Mouse (Mus musculus) forebrain, embryonic 13.5 days (tissue): Measurements from ENCODE around the gene Pms1. TPM values are rescaled to one million over a fixed set of nuclear protein-coding genes. Genes with fewer than 3 reads are reported as not detected.
"Not testable (repeated sequence)": the region's sequence is repeated elsewhere in the genome, so short reads cannot be mapped to it uniquely, and the experiment has no call there.

ENCODE experiments used
- ATAC-seq: fragments of 200-750 bp; cut with Nextera tagmentation; 2 replicates; pipeline ENCODE4 v1.8.0; 2017
- H3K27ac ChIP-seq: fragments of 300-500 bp; sonication (generic); 2 replicates; pipeline ENCODE4 v1.5.1; 2015; ENCODE audit warnings: inconsistent platforms, mild to moderate bottlenecking, moderate library complexity
- H3K27me3 ChIP-seq: fragments of 300-500 bp; sonication (generic); 2 replicates; pipeline ENCODE4 v1.6.1; 2015; ENCODE audit warnings: mild to moderate bottlenecking, inconsistent platforms
- H3K36me3 ChIP-seq: fragments of 300-500 bp; sonication (generic); 2 replicates; pipeline ENCODE4 v1.6.1; 2015; ENCODE audit warnings: mild to moderate bottlenecking, inconsistent platforms; ENCODE audit not compliant: poor library complexity, severe bottlenecking
- H3K4me1 ChIP-seq: fragments of 300-500 bp; sonication (generic); 2 replicates; pipeline ENCODE4 v1.6.1; 2015; ENCODE audit warnings: inconsistent platforms
- H3K4me2 ChIP-seq: fragments of 300-500 bp; sonication (generic); 2 replicates; pipeline ENCODE4 v1.6.1; 2015; ENCODE audit warnings: inconsistent platforms, mild to moderate bottlenecking, moderate library complexity
- H3K4me3 ChIP-seq: fragments of 300-500 bp; sonication (generic); 2 replicates; pipeline ENCODE4 v1.5.1; 2015; ENCODE audit warnings: mild to moderate bottlenecking, inconsistent platforms
- H3K9ac ChIP-seq: fragments of 300-500 bp; sonication (generic); 2 replicates; pipeline ENCODE4 v1.6.1; 2015; ENCODE audit warnings: mild to moderate bottlenecking, inconsistent platforms
- H3K9me3 ChIP-seq: fragments of 300-500 bp; sonication (generic); replicated peaks from 2 replicates; pipeline ENCODE4 v1.6.1; 2016; ENCODE audit warnings: inconsistent platforms
- WGBS: fragments of 180-500 bp; shearing (Covaris S2); methylation state at CpG from one replicate; pipeline ENCODE4 v1.1.7; 2015; 5-methylcytosine and 5-hydroxymethylcytosine counted together
- polyA plus RNA-seq: library from polyadenylated mRNA; unstranded; fragments of >200 nt; fragmentation: Nextera tagmentation; extraction: Ambion mirVana; gene quantifications from 2 replicates; pipeline ENCODE4 v1.2.1, GENCODE M21; 2015

The Pms1 gene
- polyA plus RNA-seq, 1 experiment from 2014 or later = 17.6 TPM

DNA sequence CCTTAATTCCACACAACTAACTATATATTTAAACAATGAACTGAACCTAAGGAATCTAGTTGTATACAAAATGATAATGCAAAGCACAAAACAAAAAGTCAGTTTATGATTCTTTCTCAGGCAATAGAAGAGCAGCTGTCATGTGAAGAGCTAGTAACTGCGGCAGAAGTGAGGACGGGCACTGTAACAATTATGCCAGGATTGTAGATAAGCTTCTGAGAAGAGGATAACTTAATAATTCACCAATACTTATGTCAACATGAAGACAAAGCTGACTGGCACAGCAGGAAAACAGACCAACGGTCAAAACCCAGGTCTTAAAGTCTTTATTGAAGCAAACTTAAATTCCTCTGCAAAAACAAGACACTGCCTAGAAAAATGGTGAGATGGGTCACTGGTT lies 5.6 kb downstream of the Pms1 start:
- Histone ChIP-seq H3K36me3 (no peaks in the 10 kb centered on the region), H3K4me1 (no peaks in the 10 kb centered on the region), H3K4me3 (no peak overlapping the region), H3K9me3 (no peaks in the 10 kb centered on the region), H3K27me3 (no peaks in the 10 kb centered on the region), H3K27ac (no peak overlapping the region), H3K4me2 (no peak overlapping the region), H3K9ac (no peak overlapping the region)
- 88% methylated on average over 3 of the region's 3 CpGs for WGBS
- ATAC-seq = no peak

GRCm38 (mm10) chr1:53272646-53273045 lies 24.2 kb downstream of the Pms1 start:
- Histone ChIP-seq H3K27me3 (no peaks in the 10 kb centered on the region), H3K9me3 (no peaks in the 10 kb centered on the region), H3K9ac (no peak overlapping the region), H3K4me1 (no peaks in the 10 kb centered on the region), H3K27ac (no peak overlapping the region), H3K4me2 (no peak overlapping the region), H3K4me3 (no peak overlapping the region), H3K36me3 (0 out of 2 replicates have a peak, but pooled peaks cover under 1% of the 10 kb centered on the region)
- ATAC-seq = no peak

GRCm38 (mm10) chr1:53269901-53270300 lies 26.9 kb downstream of the Pms1 start:
- Histone ChIP-seq H3K9me3 (no peaks in the 10 kb centered on the region), H3K36me3 (peaks cover 8% of the 10 kb centered on the region), H3K27ac (no peak overlapping the region), H3K4me3 (no peak overlapping the region), H3K9ac (no peak overlapping the region), H3K4me1 (no peaks in the 10 kb centered on the region), H3K27me3 (no peaks in the 10 kb centered on the region), H3K4me2 (no peak overlapping the region)
- ATAC-seq = no peak
- WGBS = 93% methylated on average over 3 of the region's 3 CpGs

DNA sequence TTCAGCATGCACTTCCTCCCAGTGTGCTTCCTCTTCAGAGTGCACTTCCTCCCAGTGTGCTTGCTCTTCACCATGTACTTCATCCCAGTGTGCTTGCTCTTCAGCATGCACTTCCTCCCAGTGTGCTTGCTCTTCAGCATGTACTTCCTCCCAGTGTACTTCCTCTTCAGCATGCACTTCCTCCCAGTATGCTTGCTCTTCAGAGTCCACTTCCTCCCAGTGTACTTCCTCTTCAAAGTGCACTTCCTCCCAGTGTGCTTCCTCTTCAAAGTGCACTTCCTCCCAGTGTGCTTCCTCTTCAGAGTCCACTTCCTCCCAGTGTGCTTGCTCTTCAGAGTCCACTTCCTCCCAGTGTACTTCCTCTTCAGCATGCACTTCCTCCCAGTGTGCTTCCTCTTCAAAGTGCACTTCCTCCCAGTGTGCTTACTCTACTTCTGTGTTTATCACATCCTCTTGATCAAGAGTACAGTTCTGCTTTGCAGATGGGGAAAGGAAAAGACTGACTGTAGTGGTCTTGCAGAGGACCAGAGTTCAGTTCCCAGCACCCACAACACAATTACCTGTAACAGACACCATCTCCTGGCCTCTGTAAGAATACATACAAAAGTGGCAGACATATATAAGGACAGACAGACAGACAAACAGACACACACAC lies 31.7 kb downstream of the Pms1 start:
- H3K4me1 ChIP-seq, ATAC-seq, H3K27ac ChIP-seq, H3K27me3 ChIP-seq, H3K9ac ChIP-seq, H3K4me2 ChIP-seq, H3K9me3 ChIP-seq, H3K4me3 ChIP-seq: not testable (repeated sequence)
- peaks cover 13% of the 10 kb centered on the region for H3K36me3 ChIP-seq

- no peak overlapping the region for H3K27ac ChIP-seq
- 33% methylated on average over 1 of the region's 1 CpGs for WGBS
- no peaks in the 10 kb centered on the region for H3K27me3 ChIP-seq
- ATAC-seq = no peak
- H3K4me1 ChIP-seq = no peaks in the 10 kb centered on the region
- H3K9me3 ChIP-seq = no peaks in the 10 kb centered on the region
- H3K4me2 ChIP-seq = no peak overlapping the region
- H3K9ac ChIP-seq = no peak overlapping the region
- no peak overlapping the region for H3K4me3 ChIP-seq
- no peaks in the 10 kb centered on the region for H3K36me3 ChIP-seq
These were observed 70.8 kb downstream of the Pms1 start for GRCm38 (mm10) chr1:53226063-53226462.

DNA sequence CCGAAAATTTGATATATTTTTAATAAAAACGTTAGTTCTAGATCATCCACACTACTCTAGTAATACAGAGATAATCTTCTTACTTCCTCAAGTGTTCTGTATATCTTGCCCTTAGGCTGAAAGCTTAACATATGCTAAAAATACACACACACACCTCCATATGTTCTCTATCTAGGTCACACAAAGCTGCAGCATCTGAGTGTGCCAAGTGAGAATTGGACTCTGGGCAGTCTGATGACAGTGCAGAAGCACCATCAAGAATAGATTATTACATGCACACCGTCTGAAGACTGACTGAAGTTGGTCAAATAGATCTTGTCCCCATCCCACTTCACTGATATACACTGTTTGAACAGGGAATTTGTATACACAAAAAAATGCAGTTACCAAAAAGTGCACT lies 71.2 kb downstream of the Pms1 start:
- no peak overlapping the region for H3K4me2 ChIP-seq
- no peaks in the 10 kb centered on the region for H3K4me1 ChIP-seq
- no peak overlapping the region for H3K9ac ChIP-seq
- WGBS = 84% methylated on average over 3 of the region's 3 CpGs
- no peak overlapping the region for H3K4me3 ChIP-seq
- no peaks in the 10 kb centered on the region for H3K27me3 ChIP-seq
- H3K36me3 ChIP-seq = no peaks in the 10 kb centered on the region
- H3K9me3 ChIP-seq = no peaks in the 10 kb centered on the region
- H3K27ac ChIP-seq = no peak overlapping the region
- ATAC-seq = 0 out of 2 replicates have a peak, but pooled peaks have one; percentile 24

GRCm38 (mm10) chr1:53224775-53225174 lies 72.0 kb downstream of the Pms1 start:
- no peak overlapping the region for H3K4me2 ChIP-seq
- no peak overlapping the region for H3K4me3 ChIP-seq
- WGBS = 64% methylated on average over 1 of the region's 1 CpGs
- no peaks in the 10 kb centered on the region for H3K9me3 ChIP-seq
- H3K9ac ChIP-seq = no peak overlapping the region
- H3K4me1 ChIP-seq = no peaks in the 10 kb centered on the region
- no peaks in the 10 kb centered on the region for H3K36me3 ChIP-seq
- no peaks in the 10 kb centered on the region for H3K27me3 ChIP-seq
- no peak overlapping the region for H3K27ac ChIP-seq
- ATAC-seq = peak; percentile 38; the same call in 1 of the 2 replicates

GRCm38 (mm10) chr1:53210136-53210535 lies 86.7 kb downstream of the Pms1 start:
- no peak overlapping the region for H3K9ac ChIP-seq
- H3K4me3 ChIP-seq = no peak overlapping the region
- no peaks in the 10 kb centered on the region for H3K27me3 ChIP-seq
- no peak overlapping the region for H3K27ac ChIP-seq
- ATAC-seq = no peak
- H3K36me3 ChIP-seq = no peaks in the 10 kb centered on the region
- H3K4me2 ChIP-seq = no peak overlapping the region
- no peaks in the 10 kb centered on the region for H3K9me3 ChIP-seq
- H3K4me1 ChIP-seq = no peaks in the 10 kb centered on the region

- 93% methylated on average over 2 of the region's 2 CpGs for WGBS
- no peak overlapping the region for H3K4me2 ChIP-seq
- H3K27ac ChIP-seq = no peak overlapping the region
- H3K9me3 ChIP-seq = no peaks in the 10 kb centered on the region
- no peak overlapping the region for H3K9ac ChIP-seq
- ATAC-seq = no peak
- H3K4me1 ChIP-seq = no peaks in the 10 kb centered on the region
- peaks cover 3% of the 10 kb centered on the region; the same call in 1 of the 2 replicates for H3K36me3 ChIP-seq
- H3K4me3 ChIP-seq = no peak overlapping the region
- H3K27me3 ChIP-seq = no peaks in the 10 kb centered on the region
These were observed 92.9 kb downstream of the Pms1 start for GRCm38 (mm10) chr1:53203902-53204301.

- peaks cover 3% of the 10 kb centered on the region; the same call in 1 of the 2 replicates for H3K36me3 ChIP-seq
- H3K9me3 ChIP-seq = no peaks in the 10 kb centered on the region
- no peak overlapping the region for H3K4me2 ChIP-seq
- H3K4me3 ChIP-seq = no peak overlapping the region
- H3K27me3 ChIP-seq = no peaks in the 10 kb centered on the region
- no peaks in the 10 kb centered on the region for H3K4me1 ChIP-seq
- WGBS = 91% methylated on average over 2 of the region's 2 CpGs
- H3K9ac ChIP-seq = no peak overlapping the region
- H3K27ac ChIP-seq = no peak overlapping the region
- ATAC-seq = no peak
These were observed 95.1 kb downstream of the Pms1 start for GRCm38 (mm10) chr1:53201630-53202199.

DNA sequence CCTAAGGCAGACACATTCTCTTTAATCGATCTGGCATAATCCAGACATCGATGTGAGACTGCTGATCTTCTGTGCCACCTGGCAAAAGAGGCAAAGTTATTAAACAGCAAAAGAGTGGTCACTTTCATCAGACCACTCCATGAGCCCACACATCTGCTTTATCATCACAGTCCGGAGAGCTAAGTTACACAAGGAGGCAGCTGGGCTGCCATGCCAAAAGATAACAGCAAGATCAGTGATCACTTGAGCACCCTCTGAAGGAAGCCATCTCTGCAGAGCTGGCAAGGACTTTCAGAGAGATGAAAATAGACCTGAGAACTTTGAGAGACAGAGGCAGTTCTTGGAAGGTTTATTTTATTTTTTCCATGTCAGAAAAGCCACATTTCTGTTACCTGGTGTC lies 102.3 kb downstream of the Pms1 start:
- Histone ChIP-seq H3K9me3 (no peaks in the 10 kb centered on the region), H3K27me3 (no peaks in the 10 kb centered on the region), H3K4me2 (no peak overlapping the region), H3K36me3 (no peaks in the 10 kb centered on the region), H3K27ac (no peak overlapping the region), H3K4me1 (no peaks in the 10 kb centered on the region), H3K9ac (no peak overlapping the region), H3K4me3 (no peak overlapping the region)
- WGBS = 91% methylated on average over 3 of the region's 3 CpGs
- ATAC-seq = no peak

GRCm38 (mm10) chr1:53191234-53191633 lies 105.6 kb downstream of the Pms1 start:
- H3K27ac ChIP-seq = no peak overlapping the region
- H3K4me1 ChIP-seq = no peaks in the 10 kb centered on the region
- no peak overlapping the region for H3K4me3 ChIP-seq
- no peaks in the 10 kb centered on the region for H3K27me3 ChIP-seq
- no peak overlapping the region for H3K9ac ChIP-seq
- H3K9me3 ChIP-seq = no peaks in the 10 kb centered on the region
- no peak for ATAC-seq
- 37% methylated on average over 3 of the region's 3 CpGs for WGBS
- H3K4me2 ChIP-seq = no peak overlapping the region
- no peaks in the 10 kb centered on the region for H3K36me3 ChIP-seq

- no peaks in the 10 kb centered on the region for H3K27me3 ChIP-seq
- no peak overlapping the region for H3K4me3 ChIP-seq
- no peak overlapping the region for H3K27ac ChIP-seq
- H3K9ac ChIP-seq = no peak overlapping the region
- 62% methylated on average over 3 of the region's 3 CpGs for WGBS
- ATAC-seq = no peak
- no peaks in the 10 kb centered on the region for H3K9me3 ChIP-seq
- H3K36me3 ChIP-seq = no peaks in the 10 kb centered on the region
- H3K4me1 ChIP-seq = no peaks in the 10 kb centered on the region
- no peak overlapping the region for H3K4me2 ChIP-seq
These were observed 107.2 kb downstream of the Pms1 start for GRCm38 (mm10) chr1:53189620-53190019.
